Mouse (Mus musculus) thymus, adult 2 months (tissue): ENCODE results near the gene Il17rd. TPM values are rescaled to one million over a fixed set of nuclear protein-coding genes. Genes with fewer than 3 reads are reported as not detected.
A peak's percentile ranks its signal among the peaks of the same experiment; 100 is the strongest.

Source experiments
- DNase-seq: peaks from one replicate; pipeline ENCODE4 v3.0.0; 2021
- H3K27ac ChIP-seq: fragments of 200-500 bp; 2 replicates; pipeline ENCODE4 v1.5.1; 2012; ENCODE audit warnings: low read length, control low read depth; ENCODE audit not compliant: control insufficient read depth, insufficient read depth
- H3K27me3 ChIP-seq: fragments of 200-500 bp; 2 replicates; pipeline ENCODE4 v1.6.1; 2012; ENCODE audit warnings: mild to moderate bottlenecking, low read length, moderate library complexity, mixed read lengths; ENCODE audit not compliant: control insufficient read depth, insufficient read depth
- H3K36me3 ChIP-seq: fragments of 200-500 bp; 2 replicates; pipeline ENCODE4 v1.6.1; 2012; ENCODE audit warnings: mild to moderate bottlenecking, low read length, moderate library complexity; ENCODE audit not compliant: control insufficient read depth, insufficient read depth
- H3K4me1 ChIP-seq: fragments of 200-500 bp; replicated peaks from 2 replicates; pipeline ENCODE4 v1.6.1; 2012; ENCODE audit warnings: low read length; ENCODE audit not compliant: control insufficient read depth, insufficient read depth
- H3K4me3 ChIP-seq: fragments of 200-500 bp; 2 replicates; pipeline ENCODE4 v1.5.1; 2012; ENCODE audit warnings: mild to moderate bottlenecking, low read length, control low read depth, moderate library complexity; ENCODE audit not compliant: control insufficient read depth, insufficient read depth
- CTCF ChIP-seq: fragments of 200-500 bp; IDR thresholded peaks from 2 replicates; pipeline ENCODE4 v1.5.1; 2012; ENCODE audit warnings: mild to moderate bottlenecking, control low read depth, low read length, moderate library complexity, borderline replicate concordance; ENCODE audit not compliant: control insufficient read depth, poor library complexity, insufficient read depth; ENCODE audit errors: extremely low read depth
- POLR2A ChIP-seq: fragments of 200-500 bp; IDR thresholded peaks from 2 replicates; pipeline ENCODE4 v1.6.1; 2012; ENCODE audit warnings: mild to moderate bottlenecking, low read length, control low read depth, moderate library complexity; ENCODE audit not compliant: control insufficient read depth, poor library complexity, insufficient read depth; ENCODE audit errors: extremely low read depth
- WGBS: fragments of 180-500 bp; shearing (Covaris S2); methylation state at CpG from one replicate; pipeline ENCODE4 v1.1.7; 2018; 5-methylcytosine and 5-hydroxymethylcytosine counted together
- polyA plus RNA-seq: library from polyadenylated mRNA; depleted of rRNA; stranded (reverse); fragments of >200 nt; gene quantifications from 2 replicates; pipeline ENCODE4 v1.2.3, GENCODE M21; 2012

Il17rd gene
- polyA plus RNA-seq, 1 experiment: 0.63 TPM

DNA sequence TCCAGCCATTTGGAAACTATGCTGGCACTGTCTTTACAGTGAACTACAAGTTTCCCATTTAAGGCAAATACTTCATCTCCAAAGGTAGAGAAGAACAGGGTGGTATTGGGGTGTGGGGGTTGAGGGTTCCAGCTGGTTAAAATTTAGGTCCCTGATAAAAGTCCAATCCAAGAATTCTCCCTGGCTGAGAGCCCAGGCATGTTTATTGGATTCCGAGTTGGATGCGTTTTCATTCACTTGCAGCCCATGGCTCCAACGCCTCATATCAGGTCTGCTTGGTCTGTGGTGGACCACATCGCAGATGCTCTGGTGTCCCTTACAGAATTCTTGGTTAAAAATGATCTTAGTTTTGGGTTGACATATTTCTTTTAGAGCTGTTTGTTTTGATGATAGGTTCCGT is 4.7 kb downstream of the Il17rd start:
- peaks cover 20% of the 10 kb centered on the region for H3K4me1 ChIP-seq
- DNase-seq: no peak
- H3K36me3 ChIP-seq: no peaks in the 10 kb centered on the region
- H3K27ac ChIP-seq: no peak overlapping the region
- peaks cover 14% of the 10 kb centered on the region; the same call in 1 of the 2 replicates for H3K27me3 ChIP-seq
- TF ChIP-seq CTCF (no peak), POLR2A (no peak)
- no peak overlapping the region for H3K4me3 ChIP-seq
- 94% methylated on average over 5 of the region's 5 CpGs for WGBS

DNA sequence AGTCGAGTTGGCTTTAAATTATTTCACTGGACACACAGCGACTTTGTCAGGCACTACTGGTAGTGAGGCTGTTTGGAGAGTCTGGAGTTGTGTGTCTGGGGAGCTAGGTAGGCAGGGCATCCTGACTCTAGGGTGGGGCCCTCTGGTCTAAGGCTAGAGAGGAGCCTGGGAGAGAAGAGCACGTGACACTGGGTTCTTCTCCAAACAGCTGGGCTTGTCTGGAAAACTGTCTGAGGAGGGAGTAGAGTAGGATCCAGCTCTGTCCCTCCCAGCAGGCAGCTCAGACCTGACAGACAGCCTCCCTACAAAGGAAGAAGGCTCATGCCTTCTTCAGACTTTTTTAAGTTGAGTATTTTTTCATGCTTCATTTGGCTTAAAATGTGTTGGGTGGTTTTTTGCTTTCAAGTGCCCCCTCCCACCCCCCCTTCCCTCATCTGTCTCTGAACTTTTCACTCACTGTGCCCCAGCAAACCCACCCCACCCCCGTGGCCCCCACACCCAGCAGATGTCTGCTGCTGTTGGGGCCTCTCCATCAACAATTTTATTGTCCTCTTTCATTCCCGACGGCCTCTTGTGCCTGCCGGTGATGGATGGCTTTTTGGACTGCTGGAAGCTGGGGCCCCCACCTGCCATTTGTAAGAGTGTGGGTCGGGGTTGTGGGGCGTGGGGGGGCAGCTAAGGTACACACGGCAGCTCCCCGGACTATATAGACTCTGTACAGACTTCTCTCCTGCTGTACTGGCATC is 5.7 kb downstream of the Il17rd start:
- no peaks in the 10 kb centered on the region for H3K36me3 ChIP-seq
- no peak for DNase-seq
- no peak overlapping the region for H3K27ac ChIP-seq
- WGBS: 11% methylated on average over 11 of the region's 11 CpGs
- H3K27me3 ChIP-seq: peaks cover 8% of the 10 kb centered on the region; the same call in 1 of the 2 replicates
- no peak for TF ChIP-seq POLR2A
- no peak for TF ChIP-seq CTCF
- H3K4me1 ChIP-seq: peaks cover 18% of the 10 kb centered on the region
- no peak overlapping the region for H3K4me3 ChIP-seq

DNA sequence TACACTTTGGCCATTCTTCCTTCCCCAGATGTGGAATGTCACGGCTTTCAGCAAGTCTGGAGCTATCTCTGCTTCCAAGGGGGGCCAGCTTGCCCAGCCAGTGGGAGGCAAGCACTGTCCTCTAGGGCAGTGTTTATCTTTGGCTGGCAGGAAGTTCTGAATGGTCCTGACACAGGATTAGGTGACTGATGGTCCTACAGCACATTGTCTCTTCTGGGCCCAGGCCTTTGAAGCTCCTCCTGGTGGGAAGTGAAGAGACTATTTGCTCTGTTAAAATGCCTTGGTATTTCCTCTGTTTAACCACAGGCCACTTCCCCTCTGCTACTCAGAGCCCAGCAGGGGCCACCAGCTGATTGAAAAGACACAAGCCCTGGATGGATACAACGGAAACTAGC is 6.2 kb downstream of the Il17rd start:
- no peak overlapping the region for H3K27ac ChIP-seq
- peak; percentile 9 for DNase-seq
- no peaks in the 10 kb centered on the region for H3K36me3 ChIP-seq
- H3K27me3 ChIP-seq: 0 out of 2 replicates have a peak, but pooled peaks cover 3% of the 10 kb centered on the region
- H3K4me3 ChIP-seq: no peak overlapping the region
- peaks cover 12% of the 10 kb centered on the region for H3K4me1 ChIP-seq
- 6% methylated on average over 2 of the region's 2 CpGs for WGBS
- no peak for TF ChIP-seq CTCF
- no peak for TF ChIP-seq POLR2A

DNA sequence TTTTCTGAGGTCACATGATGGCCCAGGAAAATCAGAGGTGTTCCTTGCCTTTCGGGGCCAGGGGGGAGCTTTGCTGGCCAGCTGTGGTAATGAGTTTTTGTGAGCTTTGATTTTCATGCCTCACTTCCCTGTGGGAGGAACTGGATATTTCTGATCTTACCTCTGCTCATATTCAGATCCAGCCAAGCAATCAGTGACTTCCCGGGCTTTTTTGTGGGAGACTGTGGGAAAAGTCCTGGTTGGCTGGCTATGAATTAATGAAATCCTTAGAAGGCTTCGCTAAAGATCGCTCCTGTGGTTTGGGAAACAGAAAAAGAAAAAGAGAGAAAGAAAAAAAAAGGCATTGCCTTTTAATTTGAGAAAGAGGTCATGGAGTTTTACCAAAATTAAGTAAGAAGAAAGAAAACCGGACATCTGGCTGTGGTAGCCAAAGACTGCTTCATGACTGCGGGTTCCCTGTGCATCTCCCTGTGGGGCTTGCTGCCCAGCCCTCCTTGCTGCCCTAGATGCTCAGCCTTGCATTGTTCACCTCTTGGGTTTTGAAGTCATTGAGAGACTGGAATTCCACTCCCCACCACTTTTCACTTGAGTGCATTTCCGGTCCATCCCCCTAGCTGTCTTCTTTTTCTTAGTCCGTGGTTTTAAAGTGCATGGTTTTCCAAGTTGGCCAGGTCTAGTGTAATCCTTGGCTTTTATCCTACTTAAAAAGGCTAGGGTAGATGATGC is 9.7 kb downstream of the Il17rd start:
- H3K36me3 ChIP-seq: no peaks in the 10 kb centered on the region
- no peaks in the 10 kb centered on the region for H3K27me3 ChIP-seq
- no peak overlapping the region for H3K4me3 ChIP-seq
- no peak for DNase-seq
- TF ChIP-seq POLR2A (no peak), CTCF (no peak)
- peaks cover 10% of the 10 kb centered on the region for H3K4me1 ChIP-seq
- WGBS: 92% methylated on average over 8 of the region's 8 CpGs
- H3K27ac ChIP-seq: no peak overlapping the region

DNA sequence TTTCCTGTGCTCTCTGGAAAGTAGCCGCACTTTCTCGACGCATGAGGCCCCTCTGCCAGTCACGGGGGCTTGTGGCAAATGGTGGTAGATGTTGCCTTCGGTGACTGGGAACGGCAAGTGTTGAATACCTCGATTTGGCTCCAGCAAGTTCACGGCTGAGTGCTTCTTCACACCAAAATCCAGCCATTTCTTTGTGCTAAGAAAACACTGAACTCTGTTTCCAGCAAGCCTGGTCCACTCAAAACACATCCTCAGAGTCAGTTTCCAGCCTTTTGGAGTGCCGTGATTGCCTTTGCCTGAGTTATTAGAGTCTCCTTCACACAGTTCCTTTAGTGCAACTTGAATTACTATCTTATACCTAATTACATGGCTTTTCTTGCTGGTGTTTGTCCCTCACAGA is 11.3 kb downstream of the Il17rd start:
- Histone ChIP-seq H3K27ac (no peak overlapping the region), H3K4me3 (no peak overlapping the region), H3K27me3 (no peaks in the 10 kb centered on the region), H3K36me3 (no peaks in the 10 kb centered on the region), H3K4me1 (peaks cover 2% of the 10 kb centered on the region)
- TF ChIP-seq POLR2A (no peak), CTCF (no peak)
- no peak for DNase-seq
- WGBS: 85% methylated on average over 9 of the region's 9 CpGs

DNA sequence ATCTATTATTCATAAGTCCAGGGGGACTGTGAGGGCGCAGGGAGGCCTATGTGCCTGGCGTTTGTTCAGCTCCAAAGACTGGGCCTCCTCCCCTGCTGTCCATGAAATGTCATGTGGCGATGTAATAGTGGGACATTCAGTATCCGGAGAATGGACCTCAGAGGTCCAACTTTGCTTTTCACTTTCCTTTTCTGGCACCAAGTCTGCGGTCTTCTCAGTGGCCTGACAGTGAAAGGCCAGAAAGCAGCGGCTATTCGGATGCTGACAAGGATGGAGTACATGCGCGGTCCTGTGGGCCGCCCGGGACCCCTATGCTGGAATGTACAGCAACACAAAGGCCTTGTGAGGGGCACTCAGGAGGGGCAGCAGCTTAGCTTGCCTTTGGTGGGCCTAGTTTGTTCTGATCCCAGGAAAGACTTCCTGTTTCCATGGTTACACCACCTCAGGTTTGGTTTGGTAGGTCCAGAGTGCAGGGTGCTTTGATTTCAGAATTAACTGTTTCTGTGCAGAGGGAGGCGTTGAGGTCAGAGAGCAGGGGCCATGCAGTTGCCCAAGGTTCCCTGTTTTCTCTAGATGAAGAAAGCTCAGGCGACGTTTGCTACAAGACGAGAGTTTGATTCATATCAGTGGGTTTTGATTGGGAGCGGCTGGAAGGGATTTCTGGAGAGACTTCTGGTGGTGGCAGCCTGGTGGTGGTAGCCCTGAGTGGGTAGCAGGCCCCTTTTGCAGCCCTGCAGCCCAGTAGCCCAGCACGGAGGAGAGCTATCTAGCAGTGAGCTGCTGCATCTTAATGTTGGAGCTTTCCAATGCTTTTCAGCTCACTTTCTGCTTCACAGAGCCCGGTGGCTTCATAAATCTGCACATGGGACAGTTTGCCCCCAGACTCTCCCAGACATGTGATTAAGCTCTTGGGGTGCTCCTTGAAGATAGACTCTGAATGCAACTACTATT is 12.1 kb downstream of the Il17rd start:
- H3K4me3 ChIP-seq: no peak overlapping the region
- no peaks in the 10 kb centered on the region for H3K36me3 ChIP-seq
- H3K27ac ChIP-seq: no peak overlapping the region
- H3K27me3 ChIP-seq: no peaks in the 10 kb centered on the region
- 93% methylated on average over 18 of the region's 18 CpGs for WGBS
- TF ChIP-seq POLR2A: no peak
- no peak for TF ChIP-seq CTCF
- no peak for DNase-seq
- H3K4me1 ChIP-seq: no peaks in the 10 kb centered on the region

DNA sequence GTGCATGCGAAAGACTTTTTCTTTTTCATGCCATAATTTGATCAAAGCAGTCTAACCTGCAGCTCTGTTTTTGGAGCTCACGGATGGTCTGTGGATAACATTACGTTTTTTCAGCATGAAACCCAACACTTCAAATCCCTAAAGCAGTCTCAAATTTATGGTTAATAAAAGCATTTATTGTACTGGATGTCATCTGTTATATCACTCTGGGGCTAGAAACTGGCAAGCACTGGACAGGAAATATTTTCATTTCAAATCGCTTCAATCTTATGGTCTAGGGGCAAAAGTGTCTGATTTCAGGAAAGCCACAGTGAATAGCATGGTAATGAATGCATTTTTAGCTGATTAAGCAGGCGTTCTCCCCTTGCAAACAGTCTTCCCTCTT is 12.8 kb downstream of the Il17rd start:
- TF ChIP-seq CTCF (no peak), POLR2A (no peak)
- Histone ChIP-seq H3K27me3 (no peaks in the 10 kb centered on the region), H3K4me1 (no peaks in the 10 kb centered on the region), H3K4me3 (no peak overlapping the region), H3K27ac (no peak overlapping the region), H3K36me3 (no peaks in the 10 kb centered on the region)
- 90% methylated on average over 5 of the region's 5 CpGs for WGBS
- DNase-seq: no peak
